Mouse (Mus musculus) left cerebral cortex, postnatal 4 days (tissue): ENCODE results near the gene Il4i1. TPM values are rescaled to one million over a fixed set of nuclear protein-coding genes. Genes with fewer than 3 reads are reported as not detected.
"Not testable (repeated sequence)": the region's sequence is repeated elsewhere in the genome, so short reads cannot be mapped to it uniquely, and the experiment has no call there.

ENCODE experiments used
- DNase-seq: peaks from one replicate; pipeline ENCODE4 v3.0.0-alpha.2; 2022
- intact Hi-C: fragments of 180-260 bp; cut with DNase I; formaldehyde crosslinking; loops from one replicate; pipeline ENCODE4 v1.15.1; 2025
- total RNA-seq, 2 experiments: library from RNA; stranded (reverse); gene quantifications; 2 replicates each; pipeline ENCODE4 v1.2.3; 2021

Gene Il4i1
- total RNA-seq, 2 experiments from 2014 or later, result 1.0 TPM

DNA sequence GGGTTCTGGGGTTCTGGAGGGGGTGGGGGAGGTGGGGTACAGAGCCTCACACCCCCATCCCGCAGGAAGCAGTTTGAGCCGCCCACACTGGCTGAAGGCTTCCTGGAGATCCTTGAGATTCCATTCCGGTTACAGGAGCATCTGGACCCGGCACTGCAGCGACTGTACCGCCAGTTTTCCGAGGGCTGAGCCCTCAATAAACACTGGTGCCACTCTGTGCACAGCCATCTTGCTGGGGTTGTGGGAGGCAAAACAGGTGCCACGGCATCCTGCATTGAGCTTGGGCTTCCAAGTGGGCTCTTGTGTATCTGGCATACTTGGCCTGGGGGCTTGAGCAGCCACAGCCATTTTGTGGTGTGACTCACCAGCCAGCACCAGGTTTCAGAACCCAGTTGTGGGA lies 46.2 kb downstream of the Il4i1 start:
- intact Hi-C loops, result no loop called here
- DNase-seq, result no peak

DNA sequence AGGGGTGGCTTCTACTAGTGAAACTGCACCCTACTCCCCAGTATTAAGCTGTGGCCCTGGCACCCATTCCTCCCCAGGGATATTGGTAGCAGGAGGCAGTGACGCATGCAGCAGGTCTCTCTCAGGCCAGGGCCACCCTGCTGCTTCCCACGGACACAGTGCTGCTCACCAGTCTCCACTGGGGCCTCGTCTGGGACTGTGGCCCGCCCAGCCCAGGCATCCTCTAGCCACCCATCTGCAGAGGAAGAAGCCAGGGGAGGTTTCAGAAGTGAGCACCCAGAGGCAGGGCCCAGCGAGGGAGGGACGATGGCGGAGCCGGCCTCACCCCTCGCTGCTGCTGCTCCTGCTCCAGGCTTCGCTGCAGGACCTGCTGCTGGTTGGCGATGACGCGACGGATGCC lies 47.0 kb downstream of the Il4i1 start:
- intact Hi-C loops, result no loop called here
- DNase-seq, result no peak

DNA sequence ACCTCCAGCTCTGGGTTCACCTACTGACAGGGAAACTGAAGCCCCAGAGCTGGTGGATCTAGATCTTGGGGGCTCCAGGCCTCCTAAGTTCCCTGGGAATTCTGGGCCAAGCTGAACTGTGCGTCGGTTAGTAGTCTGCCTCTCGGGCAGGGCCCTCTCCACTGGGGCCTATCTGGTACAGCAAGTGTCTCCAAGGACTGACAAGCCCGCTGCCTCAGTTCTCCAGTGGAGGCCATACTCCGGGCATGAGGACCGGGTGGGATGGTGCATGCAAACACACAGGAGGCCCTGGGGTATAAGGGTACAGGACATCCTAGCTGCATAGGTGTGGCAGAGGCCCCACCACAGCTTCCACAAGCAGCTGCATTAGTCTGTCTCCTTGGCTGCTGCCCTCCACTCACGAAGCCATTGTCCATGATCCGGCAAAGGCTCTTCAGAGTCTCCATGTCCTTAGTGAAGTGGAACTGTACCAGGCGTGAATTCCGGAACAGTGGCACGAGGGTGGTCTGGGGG lies 47.9 kb downstream of the Il4i1 start:
- intact Hi-C loops, result no loop called here
- DNase-seq, result no peak

DNA sequence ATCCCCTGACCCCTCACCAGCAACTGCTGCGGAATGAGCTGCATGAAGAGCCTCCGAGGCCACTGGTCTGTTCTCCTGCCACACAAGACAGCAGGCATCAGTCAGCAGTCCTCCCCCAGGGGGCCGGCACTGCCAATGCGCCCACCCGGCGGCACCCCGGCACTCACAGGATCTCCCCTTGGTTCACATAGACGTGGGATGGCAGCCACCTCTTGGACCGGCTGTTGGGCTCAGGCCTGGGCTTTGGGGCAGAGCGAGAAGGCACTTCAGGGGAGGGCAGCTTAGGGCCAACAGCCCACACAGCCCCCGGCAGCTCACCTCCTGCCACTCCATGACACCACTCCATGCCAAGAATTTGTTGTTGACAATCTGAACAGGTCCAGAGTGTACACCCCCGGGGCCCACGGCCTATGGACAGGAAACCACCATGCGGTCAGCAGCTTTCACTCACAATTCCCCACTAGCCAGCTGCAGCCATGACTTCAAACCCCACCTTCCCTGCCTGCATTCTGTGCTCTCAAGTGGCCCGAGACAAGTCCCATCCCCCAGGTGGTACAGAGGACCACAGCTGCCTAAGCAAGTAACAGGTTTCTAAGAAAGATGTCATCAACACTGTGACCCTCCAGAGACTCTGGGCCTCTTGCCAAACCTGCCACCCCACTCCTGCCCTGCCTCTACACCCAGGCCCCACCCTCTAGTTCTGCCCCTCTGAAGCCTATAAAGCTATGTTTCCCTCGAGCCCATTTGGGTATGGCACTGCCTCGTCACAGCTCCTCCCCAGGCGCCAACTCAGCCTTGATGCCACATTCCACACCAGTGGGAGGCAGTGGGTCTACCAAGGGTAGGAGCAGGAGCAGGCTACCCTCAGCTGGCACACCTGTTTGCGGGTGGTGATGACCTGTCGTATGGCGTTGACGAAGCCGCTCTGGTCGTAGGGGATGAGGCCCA lies 48.7 kb downstream of the Il4i1 start:
- intact Hi-C loops, result no loop called here
- DNase-seq, result no peak

DNA sequence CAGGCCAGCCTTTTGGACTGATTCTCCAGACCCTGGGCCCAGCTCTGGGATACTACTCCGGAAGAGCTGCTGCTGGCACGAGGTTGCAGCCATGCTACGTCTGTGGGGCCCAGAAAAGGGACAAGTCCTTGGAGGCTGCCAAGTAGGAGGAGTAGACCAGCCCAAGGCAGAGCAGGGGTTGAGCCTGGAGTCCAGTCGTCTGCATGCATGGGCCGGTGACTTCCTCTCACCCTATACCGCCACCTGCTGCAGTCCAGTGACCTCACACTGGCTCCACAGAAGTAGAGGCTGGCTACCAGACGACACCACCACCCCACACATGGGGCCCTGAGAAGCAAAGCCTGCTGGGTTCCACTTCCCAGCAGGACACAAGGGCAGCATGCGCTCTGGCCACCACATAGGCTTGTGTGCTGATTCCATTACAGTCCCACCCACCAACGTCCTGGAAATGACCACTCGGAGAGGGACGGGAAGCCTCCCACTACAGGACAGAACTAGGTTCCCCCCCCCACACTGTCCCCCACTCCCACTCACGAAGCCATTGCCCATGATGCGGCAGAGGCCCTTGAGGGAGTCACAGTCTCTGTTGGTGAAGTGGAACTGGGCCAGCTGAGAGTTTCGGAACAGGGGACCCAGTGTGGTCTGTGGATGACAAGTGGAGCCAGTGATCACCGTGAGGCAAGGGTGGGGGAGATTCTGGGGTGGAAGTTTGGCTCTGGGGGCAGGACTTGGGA lies 50.3 kb downstream of the Il4i1 start:
- peak; percentile 49 for DNase-seq
- intact Hi-C loops, result no loop called here

DNA sequence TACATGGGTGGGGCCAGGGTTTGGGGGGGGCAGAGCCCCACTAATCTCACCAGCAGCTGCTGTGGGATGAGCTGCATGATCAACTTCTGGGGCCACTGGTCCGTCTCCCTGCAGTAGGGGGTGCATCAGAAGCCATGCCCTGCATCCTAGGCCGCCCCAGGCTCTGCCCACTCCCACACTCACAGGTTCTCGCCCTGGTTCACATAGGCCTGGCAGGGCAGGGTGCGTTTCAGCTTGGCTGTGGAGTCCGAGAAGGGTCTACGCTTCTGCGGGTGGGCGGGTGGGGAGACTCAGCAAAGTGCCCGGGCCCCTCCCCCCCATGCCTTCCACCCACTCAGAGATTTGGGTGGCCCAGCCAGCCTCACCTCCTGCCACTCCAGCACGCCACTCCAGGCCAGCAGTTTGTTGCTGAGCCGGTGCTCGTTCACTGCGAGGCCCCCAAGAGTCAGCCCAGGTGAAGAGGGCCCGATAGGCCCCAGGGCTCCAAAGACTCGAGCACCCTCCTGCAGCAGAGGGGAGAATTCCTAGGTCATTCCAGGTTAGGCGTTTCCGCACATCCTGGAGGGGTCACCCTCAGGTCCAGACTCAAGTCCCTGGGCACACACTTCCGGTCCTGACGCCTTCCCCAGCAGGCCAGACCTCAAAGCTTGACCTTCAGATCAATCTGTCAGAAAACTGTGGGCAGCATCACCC lies 51.0 kb downstream of the Il4i1 start:
- intact Hi-C loops, result no loop called here
- DNase-seq, result no peak

DNA sequence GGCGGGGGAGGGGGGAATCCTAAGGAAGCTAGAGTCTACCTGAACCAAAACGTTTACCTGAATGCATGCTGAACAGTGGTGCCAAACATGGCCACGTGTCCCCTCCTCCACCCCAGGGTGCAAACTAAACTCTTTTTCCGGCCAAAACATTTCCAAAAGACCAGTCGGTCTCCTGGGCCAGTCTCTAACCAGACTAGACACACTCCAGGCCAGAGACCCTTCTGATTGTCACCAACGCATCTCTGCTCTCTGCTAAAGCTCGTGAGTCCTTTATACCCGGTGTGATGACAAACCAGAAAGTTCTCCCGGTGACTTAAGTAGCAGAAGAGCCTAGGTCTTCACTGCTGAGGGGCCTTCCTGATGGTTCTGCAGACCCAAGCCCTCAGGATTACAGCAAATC lies 51.6 kb downstream of the Il4i1 start:
- DNase-seq, result no peak
- intact Hi-C loops, result no loop called here

DNA sequence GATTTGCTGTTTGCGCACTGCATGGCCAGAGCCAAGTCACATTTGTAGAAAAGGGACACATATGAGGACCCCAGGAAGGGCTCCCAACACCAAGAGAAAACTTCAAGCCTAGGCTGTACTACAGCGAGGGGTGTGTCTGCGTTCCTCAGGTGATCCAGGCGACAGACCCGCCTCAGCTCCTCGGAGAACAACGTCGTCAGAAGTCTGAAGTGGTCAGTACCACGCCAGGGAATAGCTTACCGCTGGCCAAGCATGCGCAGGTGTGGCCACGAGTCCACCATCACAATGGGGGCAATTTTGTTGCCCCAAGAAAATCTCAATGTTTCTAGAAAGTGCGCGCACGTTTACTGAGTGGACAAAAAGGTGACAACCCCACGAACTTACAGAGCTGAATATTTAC lies 52.3 kb downstream of the Il4i1 start:
- no peak for DNase-seq
- intact Hi-C loops, result no loop called here

DNA sequence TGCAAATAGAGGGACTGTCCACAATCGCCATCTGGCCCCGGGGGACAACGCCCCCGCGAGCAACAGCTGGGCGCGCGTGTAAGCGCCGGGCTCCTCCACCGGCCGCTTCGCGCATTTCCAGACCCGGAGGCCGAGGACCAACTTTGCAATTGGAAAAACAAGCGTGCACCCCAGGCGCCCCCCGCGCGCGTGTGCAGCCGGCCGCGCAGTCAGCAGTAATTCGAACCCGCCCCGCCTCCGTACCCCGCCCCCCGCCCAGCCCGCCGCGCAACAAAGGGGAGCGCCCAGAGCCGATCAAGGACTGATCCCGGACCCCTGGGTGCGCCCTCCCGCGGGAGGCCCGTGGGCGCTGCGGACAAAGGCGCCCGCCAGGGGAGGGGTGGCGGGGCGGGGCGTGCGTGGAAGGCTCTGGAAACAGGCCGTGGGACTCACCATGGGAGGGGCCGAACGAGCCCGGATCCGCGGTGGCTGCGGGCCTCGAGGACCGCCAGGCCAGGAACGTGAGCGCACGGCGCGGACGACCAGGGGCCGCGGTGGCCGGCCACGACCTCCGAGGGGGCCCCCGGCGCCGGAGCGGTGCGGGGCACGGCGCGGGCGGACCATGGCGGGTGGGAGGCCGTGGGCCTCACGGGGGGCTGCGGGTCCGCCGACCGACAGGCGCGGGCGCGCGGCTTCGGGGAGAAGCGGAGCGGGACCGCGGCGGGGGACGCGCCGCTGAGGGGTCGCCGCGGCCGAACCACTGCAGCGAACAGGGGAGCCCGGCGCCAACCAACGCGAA lies 52.9 kb downstream of the Il4i1 start:
- DNase-seq, result peak; percentile 65
- intact Hi-C loops, result no loop called here

DNA sequence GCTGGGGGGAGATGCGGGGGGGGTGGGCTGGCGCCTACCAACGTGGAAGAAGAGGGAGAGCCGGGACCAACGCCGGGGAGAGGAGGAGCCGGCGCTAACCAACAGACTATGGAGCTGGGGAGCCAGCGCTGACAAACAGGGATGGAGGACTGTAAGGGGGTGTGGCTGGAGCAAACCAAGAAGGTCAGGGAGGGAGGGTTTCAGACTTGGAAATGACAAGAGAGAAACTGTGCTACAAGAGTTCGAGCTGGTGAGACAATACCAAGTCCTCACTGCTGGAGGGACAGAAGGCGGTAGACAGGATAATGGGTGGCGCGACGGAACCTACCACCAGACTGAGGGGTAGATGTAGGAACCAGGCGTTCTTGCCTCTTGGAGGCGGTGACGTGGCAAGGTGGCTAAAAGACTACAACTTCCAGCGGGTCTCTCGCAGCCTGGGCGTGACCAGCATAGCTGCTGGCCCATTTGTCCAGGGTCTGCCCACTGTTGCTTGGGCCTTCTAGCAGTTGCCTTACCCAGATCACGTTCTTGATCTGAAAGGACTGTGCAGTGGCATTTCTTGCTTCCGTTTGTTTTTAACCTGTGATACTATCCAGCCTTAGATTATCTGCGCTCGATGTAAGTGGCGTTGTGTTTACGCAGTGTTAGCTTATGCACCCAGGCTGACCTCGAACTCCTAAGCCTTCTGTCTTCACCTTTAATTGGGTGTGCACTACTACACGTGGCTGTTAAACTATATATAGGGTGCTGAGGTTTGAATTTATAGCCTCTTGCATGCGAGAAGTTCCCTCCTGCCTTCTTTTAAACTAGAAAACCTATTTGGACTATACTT lies 53.7 kb downstream of the Il4i1 start, which contains the start of gene Ptov1:
Gene Ptov1, minus strand, starts transcription at position 92 of the 832 bp plus-strand sequence.
- peak; percentile 96 for DNase-seq
- intact Hi-C loops, result no loop called here

DNA sequence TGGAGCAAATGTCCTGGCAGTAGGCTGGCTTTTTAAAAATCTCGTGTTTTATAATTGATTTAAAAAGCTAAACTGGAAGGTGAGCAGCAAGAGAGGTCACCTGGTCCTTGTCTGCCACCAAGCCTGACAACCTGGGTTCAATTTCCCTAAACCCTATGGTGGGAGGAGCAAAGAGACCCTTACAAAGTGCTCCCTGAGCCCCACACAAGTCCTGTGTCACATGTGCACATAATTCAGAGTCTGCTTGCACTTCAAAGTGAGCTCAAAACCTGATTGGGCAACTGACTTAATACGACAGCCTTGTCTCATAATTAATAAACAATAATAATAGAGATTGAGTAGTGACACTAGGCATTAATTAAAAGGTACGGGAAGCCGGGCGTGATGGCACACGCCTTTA lies 54.4 kb downstream of the Il4i1 start:
- DNase-seq, result no peak
- intact Hi-C loops, result no loop called here

DNA sequence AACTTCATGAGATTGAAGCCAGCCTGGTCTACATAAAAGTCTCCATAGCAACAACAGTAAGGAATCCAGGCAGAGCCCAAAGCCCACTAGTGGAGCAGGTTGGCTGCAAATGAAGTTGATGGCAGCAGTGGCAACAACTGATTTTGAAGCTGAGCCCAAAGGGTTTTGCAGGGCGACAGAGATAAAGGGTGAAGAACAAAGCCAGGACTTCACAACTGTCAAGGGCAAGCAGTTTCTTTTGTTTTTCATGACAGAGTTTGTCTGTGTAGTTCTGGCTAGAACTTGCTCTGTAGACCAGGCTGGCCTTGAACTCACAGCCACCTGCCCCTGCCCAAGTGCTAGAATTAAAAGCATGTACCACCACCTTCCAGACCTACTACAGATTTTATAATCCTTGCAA lies 55.0 kb downstream of the Il4i1 start:
- intact Hi-C loops, result no loop called here
- no peak for DNase-seq

DNA sequence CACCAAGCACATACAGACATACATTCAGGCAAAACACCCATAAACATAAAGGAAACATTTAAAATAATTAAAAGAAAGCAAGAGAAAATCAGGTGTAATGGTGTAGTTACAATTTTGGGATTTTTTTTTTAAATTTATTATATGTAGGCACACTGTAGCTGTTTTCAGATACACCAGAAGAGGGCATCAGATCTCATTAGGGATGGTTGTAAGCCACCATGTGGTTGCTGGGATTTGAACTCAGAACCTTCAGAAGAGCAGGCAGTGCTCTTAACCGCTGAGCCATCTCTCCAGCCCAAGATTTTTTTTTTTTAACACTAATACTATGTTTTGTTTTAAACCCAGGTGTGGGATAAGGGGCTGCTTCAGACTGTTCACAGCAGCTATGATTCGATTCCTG lies 55.6 kb downstream of the Il4i1 start:
- intact Hi-C loops, DNase-seq: not testable (repeated sequence)

DNA sequence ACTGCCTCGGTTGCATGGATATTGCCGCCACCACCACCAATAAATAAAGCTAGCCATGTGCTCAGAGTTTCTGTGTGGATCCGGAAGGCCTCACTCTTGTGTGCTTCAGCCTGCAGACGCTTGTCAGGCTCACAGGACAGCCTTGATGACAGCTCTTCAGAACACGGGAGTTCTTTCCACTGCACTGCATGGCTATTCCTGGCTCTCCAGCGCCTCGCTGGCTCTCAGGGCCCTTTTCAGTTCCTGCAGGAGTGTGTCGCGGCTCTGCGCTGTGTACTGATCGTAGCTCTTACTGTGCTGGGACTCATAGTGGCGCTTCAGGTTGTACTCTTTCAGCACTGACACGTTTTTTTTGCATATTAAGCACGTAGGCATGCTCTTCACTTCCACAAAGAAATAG lies 61.6 kb downstream of the Il4i1 start:
- no peak for DNase-seq
- intact Hi-C loops, result no loop called here

DNA sequence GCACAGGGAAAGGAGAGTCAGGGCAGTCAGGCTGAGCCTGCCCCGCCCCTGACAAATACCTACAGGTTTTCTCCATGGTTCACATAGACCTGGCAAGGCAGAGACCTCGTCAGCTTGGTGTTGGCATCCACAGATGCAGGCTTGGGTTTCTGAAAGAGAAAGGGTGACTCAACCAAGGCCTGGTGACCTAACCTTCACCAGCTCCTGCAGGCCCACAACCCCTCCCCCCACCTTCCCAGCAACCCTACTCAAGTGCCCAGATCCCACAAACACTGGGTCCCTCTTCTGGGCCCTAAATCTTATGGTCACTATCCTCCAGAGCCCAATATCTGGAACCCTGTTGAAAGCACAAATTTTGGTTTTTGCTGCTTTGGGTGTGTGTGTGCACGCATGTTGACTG lies 66.8 kb downstream of the Il4i1 start:
- DNase-seq, result no peak
- intact Hi-C loops, result no loop called here

DNA sequence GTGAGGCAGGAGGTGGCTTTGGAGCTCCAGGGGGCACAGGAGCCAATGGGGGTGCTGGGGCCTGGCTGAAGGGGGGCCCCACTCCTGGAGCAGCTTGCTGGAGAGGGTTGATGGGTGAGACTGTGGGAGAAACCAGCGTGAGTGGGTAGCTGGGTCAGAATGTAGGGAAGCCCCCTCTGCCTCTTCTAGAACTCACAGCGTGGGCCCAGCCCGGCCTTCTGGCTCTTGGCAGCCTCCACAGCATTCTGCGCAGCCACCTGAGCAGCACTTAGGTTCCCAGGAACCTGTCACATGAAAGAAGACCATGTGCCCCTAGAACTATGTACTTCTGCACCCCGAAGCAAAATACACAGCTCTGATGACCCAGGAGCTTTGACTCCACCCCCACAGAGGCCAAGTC lies 68.5 kb downstream of the Il4i1 start:
- DNase-seq, result no peak
- intact Hi-C loops, result no loop called here

DNA sequence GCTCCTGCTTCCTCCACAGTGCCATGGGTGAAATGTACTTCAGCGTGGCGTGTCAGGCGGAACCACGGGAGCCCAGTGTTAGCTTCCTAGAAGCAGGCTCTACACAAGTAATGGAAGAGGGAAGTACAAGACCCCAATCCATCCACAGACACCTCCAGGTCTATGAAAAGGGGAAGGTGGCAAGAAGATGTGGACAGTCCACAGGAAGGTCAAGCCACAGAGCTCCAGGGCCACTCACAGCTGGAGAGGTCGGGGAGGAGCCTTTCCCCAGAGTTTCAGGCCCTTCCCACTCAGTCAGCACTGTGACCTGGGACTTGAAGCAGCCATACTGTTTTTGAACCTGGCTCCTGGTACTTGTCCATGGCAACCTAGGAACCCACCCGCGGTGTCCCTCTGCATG lies 70.8 kb downstream of the Il4i1 start:
- intact Hi-C loops, result no loop called here
- DNase-seq, result no peak

DNA sequence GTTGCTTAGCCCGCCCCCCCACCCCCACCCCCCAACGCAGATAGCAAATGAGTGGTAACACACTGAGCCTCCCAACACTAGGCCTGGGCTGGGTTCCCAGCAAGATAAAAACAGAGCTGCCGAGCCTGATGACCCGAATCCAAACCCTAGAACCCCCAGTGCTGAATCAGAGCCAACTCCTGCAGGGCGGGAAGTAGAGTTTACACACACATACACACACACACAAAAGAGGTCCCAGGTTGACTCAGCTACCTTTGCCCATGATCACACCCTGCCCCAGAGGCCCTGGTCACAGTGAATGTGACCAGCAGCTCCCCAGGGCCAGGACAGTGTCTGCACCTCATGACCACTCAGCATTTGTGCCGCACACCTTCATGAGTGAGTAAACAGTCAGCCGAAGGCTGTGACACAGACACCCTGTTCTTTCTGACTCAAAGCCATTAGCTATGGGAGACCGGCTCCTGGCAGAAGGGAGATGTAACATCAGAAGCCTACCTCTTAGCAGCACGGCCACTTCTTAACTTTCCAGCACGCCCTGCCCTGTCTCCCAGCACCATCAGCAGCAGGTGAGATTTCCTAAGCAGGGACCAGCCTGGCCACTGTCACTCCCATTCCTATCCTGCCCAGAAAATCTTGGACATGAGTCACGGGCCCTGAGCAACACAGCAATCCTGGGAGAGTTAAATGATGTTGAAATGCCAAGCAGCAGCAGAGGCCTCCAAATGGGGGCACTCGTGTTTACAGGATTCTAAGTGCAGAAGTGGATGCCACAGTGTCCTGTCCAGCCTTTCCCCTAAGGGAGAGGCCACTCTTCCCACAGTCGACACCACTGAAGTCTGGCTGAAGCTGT lies 72.3 kb downstream of the Il4i1 start:
- no peak for DNase-seq
- intact Hi-C loops, result no loop called here

DNA sequence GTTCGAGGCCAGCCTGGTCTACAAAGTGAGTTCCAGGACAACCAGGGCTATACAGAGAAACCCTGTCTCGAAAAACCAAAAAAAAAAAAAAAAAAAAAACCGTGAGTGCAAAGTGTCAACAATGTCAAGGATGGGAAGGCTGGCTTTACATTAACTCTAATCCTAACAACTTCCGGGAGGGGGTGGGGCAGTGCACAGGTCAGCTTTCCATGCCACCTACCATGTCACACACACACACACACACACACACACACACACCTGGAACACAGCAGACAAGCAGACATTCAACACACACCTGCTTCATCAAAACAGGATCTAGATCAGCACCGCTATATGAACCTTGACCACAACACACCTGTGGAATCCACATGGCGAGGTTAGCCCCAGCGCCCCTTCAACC lies 74.0 kb downstream of the Il4i1 start:
- no peak for DNase-seq
- intact Hi-C loops, result no loop called here
